Mouse (Mus musculus): Measurements from ENCODE around the gene Mgat4b.

Gene Mgat4b

DNA sequence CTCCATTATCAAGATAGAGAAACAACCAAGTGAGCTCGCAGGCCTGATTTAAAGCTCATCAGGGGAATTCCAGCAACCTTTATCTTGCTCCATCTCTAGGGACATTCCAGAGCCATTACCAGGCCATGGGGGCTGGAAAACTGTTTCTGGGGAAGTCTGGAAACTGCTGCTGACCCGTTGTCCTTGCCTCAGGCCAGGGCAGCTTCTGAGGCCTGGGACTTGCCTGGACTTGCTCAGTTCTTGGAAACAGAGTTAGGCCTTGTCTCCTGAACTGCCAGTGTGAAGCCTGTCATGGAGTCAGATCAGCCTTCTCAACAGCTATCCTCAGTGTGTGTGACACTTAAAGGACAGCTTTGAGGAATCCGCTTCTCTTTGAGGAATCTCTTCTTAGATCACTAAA is 41.5 kb downstream of the Mgat4b start:
- 77% methylated on average over 3 of the region's 3 CpGs for WGBS

DNA sequence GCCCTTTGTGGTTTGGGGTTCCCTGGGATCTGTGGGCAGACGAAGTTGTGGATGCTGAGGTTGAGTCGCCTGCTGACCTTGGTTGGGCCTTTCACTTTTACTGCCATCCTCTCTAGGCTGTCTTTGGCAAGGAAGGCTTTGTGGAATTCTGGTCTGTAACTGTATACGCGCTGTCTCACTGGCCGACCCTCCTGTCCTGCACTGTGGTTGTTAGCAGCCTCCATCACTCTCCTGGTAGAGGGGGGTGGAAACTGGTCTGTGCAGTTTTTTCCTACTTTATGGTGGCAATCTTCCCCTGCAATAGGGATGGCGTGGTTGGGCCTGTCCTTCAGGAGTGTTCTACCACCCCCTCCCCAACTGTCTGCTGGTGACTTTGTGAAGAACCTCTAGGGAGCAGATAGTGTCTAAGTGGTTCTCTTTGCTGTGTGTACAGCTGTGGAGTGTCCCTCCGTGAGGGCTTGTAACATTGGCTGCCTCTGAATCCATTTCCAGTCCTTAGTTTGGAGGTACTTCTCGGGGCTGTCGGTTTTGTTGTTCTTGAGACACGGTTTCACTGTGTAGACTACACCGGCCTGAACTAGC is 42.1 kb downstream of the Mgat4b start:
- WGBS: 84% methylated on average over 11 of the region's 11 CpGs

DNA sequence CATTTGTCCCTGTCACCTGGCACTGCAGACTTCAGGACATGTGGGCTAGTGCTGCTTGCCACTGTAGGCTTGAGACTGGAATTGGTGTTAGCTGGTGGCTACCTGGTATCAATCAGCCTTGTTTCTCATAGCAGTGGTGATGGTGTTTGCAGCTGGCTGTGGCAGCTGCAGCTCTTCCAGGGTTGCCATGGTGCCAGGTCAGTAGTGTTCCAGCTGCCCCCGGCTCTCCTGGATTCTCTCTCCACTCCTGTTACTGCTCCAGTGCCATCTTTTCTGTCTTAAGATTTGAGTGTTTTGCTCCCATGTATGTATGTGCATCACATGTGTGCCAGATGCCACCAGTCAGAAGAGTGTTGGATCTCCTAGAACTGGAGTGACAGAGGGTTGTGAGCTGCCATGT is 42.7 kb downstream of the Mgat4b start:
- 36% methylated on average over 1 of the region's 1 CpGs for WGBS

DNA sequence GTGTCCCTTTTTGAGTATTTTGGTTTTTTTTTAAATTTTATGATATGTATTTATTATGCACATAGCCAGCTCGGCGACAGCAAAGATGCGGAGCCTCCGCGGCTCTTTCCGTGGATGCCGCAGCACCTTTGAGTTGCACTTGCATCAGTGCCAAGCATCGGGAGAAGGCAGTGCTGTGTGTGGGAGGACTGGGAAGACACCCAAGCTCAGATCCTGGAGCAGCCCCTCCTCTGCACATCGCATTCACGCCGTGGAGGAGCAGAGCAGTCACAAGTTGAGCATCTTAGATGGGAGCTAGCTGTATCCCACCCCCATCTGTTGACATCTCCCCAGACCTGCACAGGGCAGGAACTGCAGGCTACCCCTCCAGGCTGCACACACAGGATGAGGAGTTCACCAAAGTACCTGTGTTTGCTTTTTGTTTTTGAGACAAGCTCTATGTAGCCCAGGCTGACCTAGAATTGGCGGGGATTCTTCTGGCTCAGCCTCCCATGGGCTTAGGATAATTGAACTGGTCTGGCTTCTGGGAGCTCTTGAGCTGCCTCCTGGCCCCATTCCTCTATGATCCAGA is 43.4 kb downstream of the Mgat4b start:
- WGBS: 34% methylated on average over 12 of the region's 12 CpGs

DNA sequence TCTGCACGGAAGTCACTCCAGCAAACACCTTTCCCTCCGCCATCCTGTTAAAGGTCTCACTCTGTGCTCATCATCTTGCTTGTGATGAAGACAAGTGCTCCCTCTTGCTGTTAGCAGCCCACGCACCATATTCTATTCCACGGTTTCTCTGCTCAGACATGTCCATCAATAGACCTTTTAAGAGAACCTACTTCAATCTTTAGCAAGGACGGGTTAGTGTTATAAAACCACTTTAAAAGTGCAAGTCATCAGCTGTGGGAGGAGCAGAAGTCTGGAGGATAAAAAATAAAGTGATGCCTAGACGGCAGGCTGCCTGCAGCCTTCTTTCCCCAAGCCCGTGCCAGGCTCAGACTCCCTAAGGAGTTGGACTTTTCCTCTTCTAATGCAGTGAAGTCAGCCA is 45.9 kb downstream of the Mgat4b start:
- WGBS: 42% methylated on average over 7 of the region's 7 CpGs

DNA sequence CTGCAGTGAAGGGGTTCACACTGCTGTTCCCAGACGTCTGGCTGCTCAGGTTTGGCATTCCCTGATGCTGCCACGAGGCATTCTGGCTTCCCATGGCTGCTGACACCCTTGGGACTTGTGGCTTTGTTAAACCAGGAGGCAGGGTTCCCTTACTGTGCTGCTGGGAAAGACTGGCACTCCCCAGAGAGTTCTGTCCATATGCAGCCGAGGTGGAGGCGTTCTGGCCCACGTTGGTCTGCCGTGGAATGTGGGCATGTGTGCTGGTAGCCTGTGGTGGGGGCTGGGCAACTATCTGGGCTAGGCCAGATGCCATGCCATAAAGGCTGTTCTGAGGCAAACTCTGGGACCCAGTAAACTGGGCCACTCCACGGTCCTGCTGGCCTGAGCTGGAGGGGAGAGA is 47.6 kb downstream of the Mgat4b start:
- 53% methylated on average over 7 of the region's 7 CpGs for WGBS

DNA sequence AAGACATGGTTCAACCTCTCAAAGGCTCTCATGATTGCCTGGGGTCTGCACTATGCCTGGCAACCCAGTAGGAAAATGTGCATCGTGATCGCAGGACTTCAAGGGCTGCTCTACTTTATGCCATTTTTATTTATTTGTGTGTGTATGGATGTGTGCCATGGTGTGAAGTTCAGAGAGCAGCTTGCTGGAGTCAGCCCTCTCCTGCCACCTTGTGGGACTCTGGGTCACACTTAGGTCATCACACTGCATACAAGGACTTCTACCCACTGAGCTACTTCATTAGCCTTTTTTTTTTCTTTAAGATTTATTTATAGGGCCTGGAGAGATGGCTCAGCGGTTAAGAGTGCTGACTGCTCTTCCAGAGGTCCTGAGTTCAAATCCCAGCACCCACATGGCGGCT is 51.3 kb downstream of the Mgat4b start:
- 69% methylated on average over 4 of the region's 4 CpGs for WGBS

DNA sequence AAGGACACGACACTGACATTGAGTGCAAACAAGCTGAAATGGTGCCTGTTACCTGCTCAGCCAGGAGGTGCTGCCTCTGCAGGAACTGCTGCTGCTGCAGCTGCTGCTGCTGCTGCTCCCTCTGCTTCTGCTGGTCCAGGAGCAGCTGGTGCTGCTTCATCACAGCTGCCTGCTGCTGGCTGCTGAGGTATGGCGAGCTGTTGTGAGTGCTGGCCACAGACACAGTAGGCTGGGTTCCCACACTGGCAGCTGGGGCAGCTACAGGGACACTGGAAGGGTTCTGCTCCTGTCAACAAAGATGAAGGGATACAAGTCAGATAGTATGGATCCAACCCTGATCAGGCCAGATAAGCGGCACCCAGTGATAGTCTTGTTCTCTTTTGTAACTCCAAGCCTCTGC is 52.5 kb downstream of the Mgat4b start:
- 89% methylated on average over 3 of the region's 3 CpGs for WGBS

DNA sequence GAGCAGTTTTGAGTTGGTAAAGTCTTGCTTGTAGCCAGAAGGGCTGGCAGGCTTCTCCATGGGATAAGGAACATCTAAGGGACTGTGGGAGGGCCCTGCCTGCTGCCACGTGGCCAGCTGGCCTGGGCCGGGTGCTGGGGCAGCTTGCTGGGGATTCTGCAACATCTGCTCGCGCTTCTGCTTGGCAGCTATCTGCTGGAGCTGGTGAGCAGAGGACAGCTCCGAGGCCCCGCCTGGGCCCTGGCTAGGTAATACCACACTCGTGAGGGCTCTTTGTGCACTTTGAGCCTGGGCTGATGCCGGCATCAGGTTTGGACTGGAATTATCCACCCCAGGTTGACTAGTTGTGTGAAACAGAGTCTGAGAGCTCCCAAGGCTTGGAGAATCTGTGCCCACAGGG is 55.2 kb downstream of the Mgat4b start:
- 55% methylated on average over 8 of the region's 8 CpGs for WGBS

DNA sequence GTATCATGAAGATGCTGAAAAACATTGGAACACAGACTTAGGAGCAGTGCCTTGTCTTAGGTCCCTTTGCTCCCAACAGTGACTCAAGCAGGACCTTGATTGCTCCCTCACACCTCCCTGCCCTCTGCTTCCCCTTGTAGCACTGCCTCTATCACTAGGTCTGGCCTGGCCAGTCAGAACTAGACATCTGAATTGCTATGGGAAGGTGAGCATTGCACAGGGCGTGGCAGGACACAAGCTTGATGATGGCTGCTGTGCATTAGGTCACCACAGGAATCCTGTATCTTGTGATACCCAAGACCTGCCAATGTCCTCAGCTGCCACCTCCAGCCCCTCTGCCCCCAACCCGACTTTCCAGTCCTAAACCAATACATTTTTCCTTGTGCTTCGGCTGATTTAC is 56.3 kb downstream of the Mgat4b start:
- 99% methylated on average over 3 of the region's 3 CpGs for WGBS

DNA sequence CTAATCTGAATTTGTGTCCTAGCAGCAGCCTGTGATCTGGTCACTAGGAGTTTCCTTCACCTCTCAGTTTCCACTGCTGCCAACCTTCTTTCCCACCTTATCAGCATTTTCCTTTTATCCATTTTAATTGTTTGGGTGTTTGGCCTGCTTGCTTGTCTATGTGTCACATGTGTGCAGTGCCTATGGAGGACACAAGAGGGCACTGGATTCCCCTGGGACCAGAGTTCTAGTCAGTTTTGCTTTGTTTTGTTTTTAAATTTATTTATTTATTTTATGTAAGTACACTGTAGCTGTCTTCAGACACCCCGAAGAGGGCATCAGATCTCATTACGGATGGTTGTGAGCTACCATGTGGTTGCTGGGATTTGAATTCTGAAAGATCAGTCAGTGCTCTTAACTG is 58.5 kb downstream of the Mgat4b start:
- WGBS: 73% methylated on average over 2 of the region's 2 CpGs

DNA sequence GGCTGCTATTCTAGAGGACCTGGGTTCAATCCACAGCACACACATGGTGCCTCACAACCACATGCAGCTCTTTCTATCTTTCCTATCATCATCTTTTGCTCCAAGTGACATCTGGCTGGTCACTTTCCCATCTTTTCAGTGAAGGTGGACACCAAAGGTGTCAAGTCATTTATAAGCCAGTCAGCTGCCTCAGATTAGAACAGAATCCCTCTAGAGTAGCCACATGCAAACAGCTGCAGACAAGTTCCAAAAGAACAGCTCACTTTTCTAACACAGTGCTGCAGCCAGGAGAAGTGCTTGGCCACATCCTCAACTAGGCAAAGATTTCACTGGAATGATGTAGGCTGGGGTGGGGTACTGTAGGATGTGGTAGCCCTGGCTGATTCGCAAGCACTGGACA is 59.2 kb downstream of the Mgat4b start:
- WGBS: 93% methylated on average over 1 of the region's 1 CpGs

DNA sequence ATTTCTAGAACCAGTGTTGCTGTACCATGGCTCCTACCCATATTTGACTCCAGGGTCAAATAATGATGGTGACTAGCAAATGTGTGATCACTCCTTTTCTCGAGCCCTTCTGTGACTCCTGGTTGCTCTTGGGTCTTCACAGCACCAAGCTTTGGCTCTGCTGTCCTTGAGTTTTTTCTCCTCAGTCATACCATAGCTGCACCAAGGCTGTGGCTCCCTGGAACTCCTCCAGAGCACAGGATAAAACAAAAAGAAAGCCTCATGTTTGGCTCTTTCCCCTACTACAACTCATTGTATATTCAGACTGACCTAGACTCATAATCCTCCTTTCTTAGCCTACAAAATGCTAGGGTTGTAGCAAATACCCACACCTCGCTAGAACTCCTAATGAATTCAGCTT is 62.1 kb downstream of the Mgat4b start:
- 57% methylated on average over 2 of the region's 2 CpGs for whole genome bisulfite sequencing

DNA sequence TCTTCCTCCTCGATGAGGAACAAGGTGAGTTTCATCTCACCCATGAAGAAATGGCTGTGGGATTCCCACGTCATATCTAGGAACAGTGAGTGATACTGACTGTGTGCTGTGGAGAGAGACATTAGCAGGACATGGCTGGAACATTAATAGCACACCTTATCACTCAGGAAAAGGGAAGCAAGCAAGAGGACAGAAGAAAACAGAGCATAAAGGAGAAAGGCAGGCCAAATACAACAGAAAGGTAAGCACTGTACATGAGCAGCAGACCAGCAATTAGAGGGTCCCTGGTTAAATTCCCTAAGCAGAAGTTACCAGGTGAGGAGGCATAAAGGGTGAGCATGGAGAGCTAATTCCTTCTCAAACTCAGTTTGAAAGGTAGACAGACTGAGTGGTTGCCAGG is 64.4 kb downstream of the Mgat4b start:
- 74% methylated on average over 2 of the region's 2 CpGs for WGBS

DNA sequence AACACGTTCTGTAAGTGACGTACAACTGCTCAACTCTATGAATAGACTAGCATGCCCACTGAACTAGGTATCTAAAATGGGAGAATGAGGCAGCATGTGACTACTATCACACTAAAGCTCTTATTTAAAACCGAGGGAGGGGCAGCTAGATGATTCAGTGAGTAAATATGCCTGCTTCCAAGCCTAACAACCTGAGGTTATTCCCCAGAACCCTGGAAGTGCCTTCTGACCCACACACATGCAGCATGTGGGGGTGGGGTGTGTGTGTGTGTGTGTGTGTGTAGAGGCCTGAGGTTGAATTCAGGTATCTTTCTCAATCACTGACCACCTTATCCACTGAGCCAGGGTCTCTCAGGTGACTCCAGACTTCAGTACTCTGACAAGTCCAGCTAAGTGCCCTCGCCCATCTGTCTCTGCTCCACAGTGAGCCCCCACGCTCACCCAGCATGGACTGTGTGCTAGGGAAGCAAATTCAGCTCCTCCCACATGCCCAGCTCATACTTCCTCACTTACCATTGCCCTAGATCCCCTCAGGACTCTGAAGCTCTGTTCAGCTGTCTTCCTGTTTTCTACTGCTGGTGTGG is 65.0 kb downstream of the Mgat4b start:
- 48% methylated on average over 5 of the region's 5 CpGs for WGBS

DNA sequence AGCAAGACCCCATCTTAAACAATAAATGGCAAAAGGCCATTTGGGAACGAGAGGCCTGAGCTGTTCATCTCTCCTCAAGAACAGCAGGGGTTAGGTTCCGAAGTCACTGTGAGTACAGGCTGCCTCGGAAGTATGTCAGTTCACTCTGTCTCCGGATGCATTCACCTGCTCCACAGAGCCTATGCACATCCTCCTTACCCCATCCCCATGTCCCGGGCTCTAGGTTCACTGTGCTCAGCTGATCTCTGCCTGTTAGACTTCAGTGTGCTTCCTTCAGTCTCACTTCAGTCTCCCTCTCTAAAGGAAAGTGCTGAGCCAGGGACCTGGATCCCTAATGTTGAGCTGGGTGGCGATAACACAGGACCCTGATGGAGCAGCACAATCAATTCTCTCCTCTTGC is 67.0 kb downstream of the Mgat4b start:
- 84% methylated on average over 6 of the region's 6 CpGs for WGBS

DNA sequence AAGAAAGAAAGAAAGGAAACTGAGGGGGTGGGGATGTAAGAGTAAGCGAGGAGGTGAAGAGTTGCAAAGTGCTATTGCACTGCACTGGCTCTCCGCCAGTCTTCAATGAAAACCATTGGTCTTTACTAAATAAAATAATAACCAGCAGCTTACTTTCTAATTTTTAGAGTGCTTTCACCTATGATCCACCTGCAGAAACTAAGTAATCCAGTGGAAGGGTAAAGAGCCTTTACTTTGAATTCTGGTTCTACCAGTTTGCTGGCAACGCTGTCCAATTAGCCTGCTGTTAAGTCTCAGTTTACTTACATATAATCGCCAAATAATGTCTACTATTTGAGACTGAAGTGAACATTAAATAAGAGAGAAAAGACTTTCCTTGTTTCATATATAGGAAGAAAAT is 68.3 kb downstream of the Mgat4b start:
- WGBS: 79% methylated on average over 4 of the region's 4 CpGs

DNA sequence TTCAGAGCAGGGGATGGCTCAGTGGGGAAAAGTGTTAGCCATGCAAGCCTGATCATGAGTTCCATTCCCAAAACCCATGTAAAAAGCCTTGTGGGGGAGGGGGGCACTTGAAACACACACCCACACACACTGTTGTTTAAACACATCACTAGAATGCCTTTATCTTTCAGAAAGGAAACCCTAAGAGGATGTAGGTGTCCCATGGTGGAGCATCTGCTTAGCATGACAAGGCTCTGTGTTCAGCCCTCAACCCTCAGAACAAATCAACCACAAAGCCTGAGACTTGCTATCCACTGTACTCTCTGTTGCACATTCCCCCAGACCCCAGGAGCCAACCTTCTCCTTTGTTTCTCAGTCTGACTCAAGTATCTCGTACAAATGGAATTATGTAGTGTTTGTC is 69.4 kb downstream of the Mgat4b start:
- 74% methylated on average over 1 of the region's 1 CpGs for WGBS

All from cerebral cortex, adult 2 months (tissue).